Mouse (Mus musculus): ENCODE results near the gene Fgfr2.
"Not testable (repeated sequence)": the region's sequence is repeated elsewhere in the genome, so short reads cannot be mapped to it uniquely, and the experiment has no call there.

The Fgfr2 gene

DNA sequence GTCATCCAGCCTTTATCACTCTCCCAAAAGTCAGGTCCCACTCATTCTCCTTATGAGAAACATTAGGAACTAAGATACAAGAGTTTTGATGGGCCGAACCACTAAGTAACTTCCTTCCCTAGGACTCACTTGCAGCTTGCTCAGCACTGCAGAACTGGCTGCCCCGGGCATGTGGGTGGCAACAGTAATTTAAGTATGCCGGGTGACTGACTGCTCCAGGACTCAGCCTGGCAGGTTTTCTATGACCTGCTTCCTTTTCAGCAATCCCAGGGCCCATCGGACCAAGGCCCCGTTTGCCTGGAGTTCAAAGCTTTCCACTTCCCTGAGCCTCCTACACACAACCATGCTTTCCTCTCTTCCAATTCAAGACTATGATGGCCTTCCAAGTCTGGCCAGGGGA is 566.6 kb downstream of the Fgfr2 start:
- no peak for DNase-seq

DNA sequence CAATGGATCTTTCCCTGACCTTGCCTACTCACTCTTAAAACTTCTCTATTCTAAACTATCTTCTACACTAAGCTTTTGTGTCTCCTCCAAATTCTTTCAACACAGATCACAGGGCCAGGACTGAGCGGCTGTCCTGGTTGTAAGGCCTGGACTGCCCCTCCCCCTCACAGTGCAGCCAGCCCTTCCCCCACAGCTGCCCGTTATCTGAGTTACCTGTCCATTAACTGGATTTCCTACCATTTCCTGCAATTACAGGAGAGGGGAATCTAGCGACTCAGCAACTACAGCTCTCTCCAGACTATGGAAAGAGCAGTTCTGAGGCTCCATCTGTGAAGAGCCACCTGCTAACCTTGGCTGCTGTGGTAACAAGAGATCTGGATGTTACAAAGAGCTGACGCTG is 567.2 kb downstream of the Fgfr2 start:
- DNase-seq, result no peak

DNA sequence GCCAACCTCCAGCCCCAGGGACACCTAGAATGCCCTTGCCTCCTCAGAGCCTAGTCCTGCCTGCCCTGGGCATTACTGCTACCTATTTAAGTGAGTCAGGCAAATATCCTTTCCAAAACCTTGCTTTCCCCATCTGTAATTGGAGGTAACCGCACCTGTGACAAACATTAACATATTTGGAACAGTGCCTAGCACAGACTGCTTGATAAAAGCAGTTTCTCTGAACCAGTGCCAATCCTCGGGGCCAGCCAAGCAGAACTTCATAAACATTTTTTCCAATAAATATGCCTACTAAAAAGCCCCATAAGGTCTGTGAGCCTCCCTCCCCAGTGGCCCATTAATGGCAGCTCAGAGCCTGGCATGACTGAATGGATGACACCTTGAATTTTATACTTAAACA is 569.1 kb downstream of the Fgfr2 start:
- DNase-seq, result no peak

DNA sequence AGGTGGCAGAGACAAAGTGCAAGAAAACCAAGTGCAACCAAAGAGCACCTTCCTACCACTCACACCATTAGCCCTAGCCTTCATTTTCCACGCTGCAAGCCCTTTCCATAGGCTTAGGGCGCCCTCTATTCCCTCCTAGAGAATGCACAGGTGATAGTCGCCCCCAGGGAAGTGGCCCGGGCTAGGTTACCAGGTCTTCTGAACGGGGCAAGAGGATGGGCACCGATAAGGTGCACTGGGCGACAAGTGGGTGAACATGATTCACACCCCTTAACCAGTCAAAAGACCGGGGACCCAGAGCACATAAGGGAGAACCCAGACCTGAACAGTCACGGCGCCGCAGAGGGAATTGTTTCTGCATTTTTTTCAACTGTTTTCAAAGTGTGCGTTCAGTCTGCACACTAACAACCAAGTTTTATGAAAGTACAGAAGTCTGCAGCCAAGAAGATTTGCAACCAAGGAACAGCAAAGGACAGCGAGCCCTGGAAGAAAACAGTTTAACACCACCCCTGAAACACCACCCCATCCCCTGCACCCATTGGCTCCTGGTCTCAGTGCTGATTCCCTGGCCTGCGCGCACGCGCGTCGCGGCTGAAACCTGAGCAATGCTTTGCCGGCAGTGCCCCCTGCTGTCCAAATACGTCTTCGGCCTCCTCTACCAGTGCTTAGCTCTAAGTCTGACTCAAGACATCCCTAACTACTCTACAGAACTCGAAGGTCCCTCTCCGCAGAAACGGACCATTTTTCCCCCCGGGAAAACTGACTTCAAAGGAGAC is 571.6 kb downstream of the Fgfr2 start:
- DNase-seq, result peak; percentile 96

DNA sequence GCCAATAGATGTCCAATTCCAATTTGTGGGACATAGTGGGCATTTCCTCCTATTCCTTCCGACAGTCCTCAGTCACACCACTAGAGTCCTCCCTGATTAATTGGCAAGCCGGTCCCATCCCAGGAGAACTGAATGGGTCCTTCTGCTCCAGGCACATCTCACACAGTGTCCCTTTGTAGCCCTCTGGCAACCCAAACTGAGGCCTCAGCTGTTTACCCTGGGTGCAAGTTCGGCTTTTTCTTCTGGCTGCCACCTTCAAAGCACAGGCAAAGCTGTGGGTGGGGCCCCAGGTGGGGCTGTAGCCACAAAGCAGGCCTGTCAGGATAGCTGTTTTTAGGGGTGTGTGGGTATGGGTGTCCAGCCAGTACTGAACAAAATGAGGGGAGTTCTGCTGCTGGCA is 576.0 kb downstream of the Fgfr2 start:
- DNase-seq, result no peak

DNA sequence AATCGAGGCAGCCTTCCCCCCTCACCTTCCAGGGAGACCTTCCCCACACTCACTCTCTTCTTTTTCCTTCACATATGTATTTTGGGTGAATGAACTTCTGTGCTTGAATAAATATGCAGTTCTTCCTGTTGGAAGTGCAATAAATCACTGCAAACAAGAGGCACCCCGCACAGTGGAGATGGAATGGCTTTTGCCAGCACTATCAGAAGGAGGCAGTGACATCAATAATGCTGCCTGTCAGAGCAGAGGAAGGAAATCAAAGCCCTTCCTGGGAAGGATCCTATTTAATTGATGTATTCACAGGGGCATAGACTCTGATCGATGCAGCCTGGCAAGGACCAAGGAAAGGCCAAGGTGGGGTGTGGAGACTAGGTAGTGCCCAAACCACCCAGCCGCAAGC is 580.7 kb downstream of the Fgfr2 start:
- no peak for DNase-seq

DNA sequence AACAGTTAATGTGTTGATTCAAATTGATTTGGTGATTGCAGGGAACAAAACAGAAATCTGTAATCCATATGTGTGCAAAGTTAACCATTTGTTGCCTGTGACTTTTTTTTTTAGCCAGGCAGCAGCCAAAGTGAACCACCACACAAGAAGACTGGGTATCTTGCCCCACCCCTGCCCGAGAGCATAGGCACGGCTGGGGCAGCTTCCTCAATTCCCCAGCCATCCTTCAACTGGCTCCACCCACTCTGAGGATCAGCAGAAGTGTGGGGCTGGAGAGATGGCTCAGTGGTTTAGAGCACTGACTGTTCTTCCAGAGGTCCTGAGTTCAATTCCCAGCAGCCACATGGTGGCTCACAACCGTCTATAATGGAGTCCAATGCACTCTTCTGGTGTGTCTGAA is 581.6 kb downstream of the Fgfr2 start:
- no peak for DNase-seq

DNA sequence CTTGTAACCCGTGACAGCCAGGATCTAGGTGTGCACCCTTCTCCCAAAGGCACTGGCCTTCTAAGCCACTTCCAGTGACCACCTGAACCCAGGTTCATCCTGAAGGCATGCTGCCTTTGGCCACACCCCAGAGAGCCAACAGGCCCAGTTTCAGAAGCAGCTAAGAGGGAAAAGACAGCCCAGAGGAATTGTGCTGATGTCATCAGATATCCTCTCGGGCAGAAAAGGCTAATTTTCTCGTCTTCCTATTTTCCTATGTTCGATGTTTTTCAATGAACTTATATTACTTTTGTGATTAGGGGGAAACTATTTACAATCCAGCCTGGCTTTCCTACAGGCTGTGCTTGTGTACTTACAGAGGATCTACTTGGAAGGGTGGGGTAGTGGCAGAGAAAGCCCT is 582.6 kb downstream of the Fgfr2 start:
- DNase-seq, result no peak

DNA sequence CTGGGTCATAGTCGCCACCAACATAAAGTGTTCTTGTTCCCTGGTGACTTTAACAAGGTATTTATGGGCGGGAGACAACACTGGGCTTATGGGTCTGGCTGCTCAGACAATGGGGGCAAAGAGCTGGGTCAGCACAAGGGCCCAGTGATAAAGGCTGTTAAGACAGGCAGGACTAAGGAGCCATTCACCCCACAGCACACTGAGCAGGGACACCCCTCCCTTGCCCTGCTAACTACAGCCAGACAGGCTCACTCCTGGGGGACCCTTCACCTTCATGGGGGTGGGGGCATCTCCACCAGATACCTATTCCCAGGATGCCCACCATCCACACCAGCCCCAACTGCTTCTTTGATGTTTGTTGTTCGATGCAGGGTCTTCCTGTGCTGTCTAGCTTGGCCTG is 593.9 kb downstream of the Fgfr2 start:
- DNase-seq, result no peak

DNA sequence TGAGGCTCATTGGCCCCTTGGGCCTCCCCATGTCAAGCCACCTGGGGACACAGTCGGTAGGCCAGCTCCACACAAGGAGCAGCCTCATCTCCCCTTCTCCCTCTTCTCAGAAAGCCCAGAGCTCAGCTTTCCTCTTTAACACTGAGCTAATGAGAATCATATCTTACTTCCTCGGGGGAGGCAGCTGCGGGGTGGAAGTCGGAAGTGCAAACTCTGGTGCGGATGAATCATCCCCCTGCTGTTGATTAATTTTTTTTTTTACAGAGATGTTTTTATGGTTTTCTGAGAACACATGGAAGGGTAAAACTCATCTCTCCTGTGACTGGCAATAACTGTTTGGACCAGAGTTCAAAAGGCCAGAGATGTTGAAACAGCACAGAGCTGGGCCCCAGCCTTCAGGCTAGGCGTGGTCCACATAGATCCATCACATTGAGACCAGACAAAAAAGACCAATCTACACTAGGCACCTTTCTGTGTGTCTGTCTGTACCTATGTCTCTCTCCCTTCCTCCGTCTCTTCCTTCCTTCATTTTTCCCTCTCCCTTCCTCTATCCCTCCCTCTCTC is 609.6 kb downstream of the Fgfr2 start:
- no peak for DNase-seq

DNA sequence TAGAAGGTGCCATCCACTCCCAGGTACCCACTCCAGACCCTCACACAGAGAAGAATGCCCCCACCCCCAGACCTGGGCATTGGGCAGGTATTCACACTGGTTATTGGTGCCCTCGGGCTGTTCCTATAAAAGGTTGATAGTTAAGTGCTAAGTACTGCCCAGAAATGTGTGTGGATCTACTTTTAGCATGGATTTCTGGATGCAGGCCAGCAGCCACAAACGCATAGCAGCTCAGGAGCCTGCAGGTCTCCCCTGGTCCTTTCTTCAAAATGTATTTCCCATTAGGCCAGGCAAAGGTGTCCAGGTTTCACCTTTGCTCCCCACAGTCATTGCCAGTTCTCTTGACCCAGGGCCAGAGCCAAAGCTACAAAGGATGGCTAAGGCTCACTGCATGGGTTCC is 614.0 kb downstream of the Fgfr2 start:
- DNase-seq, result no peak

DNA sequence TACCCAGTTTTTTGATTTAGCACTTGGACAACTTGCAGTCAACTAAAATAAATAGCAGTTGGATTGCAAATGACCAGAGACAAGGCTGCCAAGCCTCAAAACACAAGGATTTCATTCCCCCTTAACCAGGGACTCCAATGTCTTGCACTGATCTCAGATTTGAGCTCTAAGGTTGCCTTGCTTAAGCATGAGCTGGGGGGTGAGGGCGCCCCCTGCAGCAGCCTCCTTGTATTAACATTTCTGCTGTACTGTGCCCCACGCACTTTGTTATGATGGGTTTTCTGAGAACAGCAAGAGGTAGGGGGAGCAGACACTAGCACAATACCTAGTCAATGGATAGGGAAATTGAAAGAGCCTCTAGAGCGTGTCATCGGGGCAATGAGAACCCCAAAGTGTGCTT is 615.8 kb downstream of the Fgfr2 start:
- DNase-seq, result peak; percentile 13

DNA sequence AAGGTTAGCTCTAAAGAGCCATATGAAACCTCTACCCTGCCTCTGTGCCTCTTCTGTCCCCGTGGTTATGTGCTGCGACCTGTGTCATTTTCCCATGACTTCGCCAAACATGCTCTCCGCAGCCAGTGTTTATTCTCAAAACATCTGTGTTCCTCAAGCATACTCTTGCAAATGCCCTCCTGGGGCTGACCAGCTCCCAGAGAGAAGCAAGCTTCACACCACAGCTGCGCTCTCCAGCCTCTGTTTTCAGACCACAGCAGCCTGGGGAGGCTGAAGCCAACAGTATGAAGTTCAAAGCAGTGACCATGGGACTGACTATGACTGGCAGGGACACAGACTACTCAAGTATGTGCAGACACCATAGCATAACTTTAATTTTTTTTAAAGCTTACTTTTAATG is 616.9 kb downstream of the Fgfr2 start:
- DNase-seq, result no peak

DNA sequence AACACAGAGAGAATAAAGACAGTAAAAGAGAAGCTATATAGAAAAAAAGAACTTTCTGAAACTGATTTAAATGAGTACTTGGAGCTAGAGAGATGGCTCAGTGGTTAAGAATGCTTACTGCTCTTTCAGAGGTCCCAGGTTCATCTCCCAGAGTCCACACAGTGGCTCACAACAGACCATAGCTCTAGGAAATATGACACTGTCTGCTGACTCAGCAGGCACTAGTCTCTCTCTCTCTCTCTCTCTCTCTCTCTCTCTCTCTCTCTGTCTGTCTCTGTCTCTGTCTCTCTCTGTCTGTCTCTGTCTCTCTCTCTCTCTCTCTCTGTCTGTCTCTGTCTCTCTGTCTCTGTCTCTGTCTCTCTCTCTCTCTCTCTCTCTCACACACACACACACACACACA is 620.7 kb downstream of the Fgfr2 start:
- not testable (repeated sequence) for DNase-seq

DNA sequence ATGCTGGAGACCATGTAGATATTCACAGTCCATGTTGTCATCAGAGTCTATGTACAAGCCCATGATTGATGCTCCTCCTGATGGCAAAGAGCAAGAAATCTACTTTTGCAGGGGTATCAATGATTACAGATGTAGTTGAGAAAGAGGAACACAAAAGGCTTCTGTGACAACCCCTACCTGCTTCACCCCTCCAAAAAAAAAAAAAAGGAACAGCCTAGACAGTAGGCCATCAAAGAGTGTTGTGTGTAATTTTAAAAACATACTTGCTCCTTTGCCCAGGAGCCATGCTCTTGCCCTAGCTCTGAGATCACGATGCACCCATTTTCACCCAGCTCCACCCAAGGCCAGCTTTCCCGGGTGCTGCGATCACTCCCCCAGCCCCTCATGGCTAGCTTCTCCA is 626.0 kb downstream of the Fgfr2 start:
- DNase-seq, result no peak

DNA sequence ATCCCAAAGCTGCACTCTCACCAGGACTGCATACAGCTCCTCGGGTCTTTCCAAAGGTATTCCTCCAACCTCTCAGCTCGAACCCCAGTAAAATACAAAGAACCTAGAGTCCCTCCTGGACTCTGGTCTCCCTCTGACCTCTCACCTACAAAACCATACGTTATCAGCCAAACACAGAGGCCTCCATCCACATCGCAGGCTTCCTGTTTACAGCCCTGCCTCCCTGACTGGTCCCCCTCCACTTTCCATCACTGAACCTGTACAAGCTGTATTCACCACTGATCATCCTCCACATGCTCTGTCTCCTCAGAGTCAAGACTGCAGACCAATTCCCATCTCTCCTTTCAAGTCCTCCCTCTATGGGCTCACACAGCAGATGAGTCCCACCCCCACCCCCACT is 628.9 kb downstream of the Fgfr2 start:
- no peak for DNase-seq

DNA sequence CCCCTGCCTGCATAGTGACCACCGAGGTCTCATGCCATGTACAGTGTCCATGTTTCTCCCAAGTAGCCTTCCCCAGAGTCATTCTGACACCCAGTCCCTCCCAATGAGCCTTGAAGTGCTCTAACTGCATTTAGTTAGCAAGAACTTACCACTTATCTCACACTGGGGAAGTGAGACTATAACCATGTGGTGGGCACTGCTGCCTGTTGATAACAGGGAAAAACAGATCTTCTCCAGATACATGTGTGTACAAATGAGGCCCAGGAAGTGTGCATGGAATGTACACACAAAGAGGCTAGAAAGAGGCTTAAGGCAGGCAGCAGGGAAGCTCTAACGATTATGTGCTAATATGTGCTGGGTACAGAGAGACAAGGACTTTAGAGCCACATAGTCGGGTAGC is 629.5 kb downstream of the Fgfr2 start:
- DNase-seq, result no peak

DNA sequence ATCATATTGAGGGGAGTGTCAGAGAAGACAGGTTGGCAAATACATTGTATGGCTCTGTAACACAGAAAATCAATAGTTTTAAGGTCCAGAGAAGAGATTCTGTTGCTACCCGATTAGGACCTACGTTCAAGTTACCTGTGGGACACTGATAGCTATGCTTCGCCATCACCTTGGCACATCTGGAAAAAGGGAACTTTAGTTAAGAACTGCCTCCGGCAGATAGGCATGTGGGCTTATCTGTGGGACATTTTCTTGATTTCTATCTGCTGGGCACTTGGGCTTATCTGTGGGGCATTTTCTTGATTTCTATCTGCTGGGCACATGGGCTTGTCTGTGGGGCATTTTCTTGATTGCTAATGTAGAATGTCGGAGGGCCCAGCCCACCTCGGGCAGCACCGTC is 631.2 kb downstream of the Fgfr2 start:
- no peak for DNase-seq

DNA sequence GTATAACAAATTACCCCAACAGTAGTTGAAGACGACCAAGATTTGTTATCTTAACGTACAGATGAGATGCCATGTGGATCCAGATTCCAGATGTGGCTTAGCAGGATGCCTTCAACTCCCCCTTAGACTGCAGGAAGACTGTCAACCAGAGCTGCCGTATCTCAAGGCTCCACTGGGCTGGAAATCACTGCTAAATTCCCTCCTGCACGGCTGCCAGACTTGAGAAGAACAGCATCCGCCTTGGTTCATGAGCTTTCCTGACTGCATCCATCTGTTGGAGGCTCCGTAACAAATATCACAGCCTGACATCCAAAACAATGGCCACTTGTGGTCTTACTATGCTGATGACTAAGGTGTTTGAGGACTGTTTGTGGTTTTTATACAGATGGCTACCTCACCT is 635.8 kb downstream of the Fgfr2 start:
- no peak for DNase-seq

DNA sequence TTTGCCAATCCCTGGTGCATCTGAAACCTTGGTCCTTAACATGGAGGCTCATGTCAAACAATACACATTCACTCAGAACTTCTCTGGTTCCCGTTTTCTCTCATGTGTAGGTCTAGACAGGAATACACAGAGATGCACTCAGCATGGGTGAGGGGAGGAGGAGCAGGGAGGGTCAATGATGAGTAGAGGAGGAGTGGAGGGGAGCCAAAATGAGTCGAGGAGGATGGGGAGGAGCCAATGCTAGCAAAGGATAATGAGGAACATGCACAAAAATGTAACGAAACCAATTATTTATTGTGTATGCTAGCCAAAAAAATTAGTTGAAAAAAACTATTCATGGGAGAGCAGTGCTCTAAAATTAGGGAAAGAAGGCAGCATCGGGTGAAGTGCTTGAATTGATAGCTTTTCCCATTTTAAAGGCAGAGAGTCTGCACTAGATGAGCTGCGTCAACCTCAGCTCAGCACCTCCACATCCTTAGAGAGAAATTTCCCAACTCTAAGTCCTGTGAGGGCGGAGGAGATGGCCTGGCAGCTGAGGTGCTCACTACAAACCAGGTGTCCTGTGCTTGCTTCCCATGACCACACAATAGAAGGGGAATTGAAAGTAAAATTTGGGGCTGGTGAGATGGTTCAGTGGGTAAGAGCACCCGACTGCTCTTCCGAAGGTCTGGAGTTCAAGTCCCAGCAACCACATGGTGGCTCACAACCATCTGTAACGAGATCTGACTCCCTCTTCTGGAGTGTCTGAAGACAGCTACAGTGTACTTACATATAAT is 636.6 kb downstream of the Fgfr2 start:
- no peak for DNase-seq

DNA sequence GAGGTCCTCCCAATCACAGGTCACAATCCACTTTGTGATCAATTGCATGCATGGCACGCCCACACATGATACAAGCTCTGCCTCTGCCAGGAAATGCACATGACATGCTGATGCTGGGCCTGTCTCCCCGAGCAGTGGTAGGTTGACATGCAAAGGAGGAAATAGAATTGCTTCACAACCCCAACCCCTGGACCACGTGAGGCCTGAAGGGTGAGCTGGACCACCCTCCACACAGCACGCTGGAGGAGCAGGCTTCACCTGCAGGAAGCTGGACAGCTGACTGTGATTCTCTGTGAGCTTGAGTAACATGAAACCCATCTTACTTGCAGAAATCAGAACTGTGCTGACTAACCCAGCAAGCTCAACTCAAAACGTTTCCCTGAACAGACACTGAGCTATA is 638.7 kb downstream of the Fgfr2 start:
- DNase-seq, result no peak

DNA sequence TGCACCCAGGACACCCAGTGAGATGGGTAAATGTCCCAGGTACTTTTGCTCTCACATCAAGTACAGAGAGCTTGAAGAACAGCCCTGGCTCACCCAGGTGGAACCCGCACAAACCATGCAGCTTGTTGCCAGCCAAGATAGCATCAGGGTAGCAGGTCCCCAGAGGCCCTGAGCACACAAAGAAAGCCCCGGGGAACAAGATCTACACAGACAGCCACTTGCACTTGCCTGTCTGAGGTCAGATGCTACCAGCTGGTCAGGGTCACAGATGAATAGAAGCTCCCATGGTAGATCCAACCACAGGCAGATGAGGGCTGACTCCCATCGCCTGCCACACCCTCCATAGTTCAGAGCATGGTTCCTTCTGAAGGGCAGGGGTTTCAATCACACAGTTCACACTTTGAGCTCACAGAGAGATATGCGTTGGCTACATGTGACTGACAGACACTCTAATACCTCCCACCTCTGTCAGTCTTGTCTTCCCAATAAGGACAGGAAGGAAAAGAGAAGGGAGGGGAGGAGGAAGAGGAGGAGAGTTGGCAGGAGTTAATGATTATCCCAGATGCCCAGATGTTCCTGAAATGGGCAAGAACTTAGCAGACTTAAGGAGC is 642.3 kb downstream of the Fgfr2 start:
- DNase-seq, result no peak

DNA sequence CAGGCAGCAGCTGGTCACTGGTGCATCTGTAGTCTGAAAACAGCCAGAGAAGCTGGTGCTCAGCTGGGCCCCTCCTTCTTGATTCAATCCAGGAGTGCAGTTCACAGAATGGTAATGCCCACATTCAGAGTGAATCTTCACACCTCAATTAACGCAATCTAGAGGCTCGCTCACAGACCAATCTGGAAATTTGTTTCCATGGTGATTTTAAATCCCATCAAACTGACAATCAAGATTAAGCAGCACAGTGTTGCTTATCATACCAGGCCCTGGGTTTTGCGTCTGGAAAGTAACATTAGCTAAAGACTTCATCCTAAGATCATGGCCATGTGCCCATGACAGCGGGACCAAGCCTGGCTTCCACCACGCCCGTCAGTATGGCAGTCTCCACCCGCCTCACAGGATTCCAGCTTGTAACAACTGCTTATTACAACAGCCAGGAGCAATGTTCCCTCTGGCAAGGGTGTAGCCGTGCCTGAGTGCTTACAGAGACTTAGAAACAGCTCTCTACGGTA is 644.8 kb downstream of the Fgfr2 start:
- DNase-seq, result no peak

DNA sequence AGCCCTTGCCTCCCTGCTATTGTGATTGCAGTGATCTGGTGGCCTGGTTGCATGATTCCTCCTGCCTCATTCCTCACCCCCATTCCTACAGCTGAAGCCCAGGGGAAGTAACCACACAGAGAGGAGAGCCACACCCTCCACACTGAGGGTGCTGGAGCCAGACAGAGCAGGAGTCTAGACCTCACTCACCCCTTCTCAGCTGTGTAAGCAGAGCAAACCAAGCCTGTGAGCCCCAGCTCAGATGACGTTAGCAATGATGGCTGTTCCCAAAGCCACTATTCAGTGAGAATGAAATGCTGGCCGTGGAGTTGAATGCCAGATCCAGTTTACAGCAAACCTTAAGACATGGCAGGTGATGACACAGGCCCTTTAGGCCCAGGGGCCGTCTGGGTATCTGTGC is 645.4 kb downstream of the Fgfr2 start:
- no peak for DNase-seq

Data from cerebellum, adult 9-10 months (tissue).